Mouse (Mus musculus) mammary gland, adult 2 months (tissue): ENCODE results near the gene Gpsm3. TPM values are rescaled to one million over a fixed set of nuclear protein-coding genes. Genes with fewer than 3 reads are reported as not detected.

ENCODE experiments used
- polyA plus RNA-seq: library from polyadenylated mRNA; depleted of rRNA; stranded (reverse); fragments of >200 nt; gene quantifications from 2 replicates; pipeline ENCODE4 v1.2.3, GENCODE M21; 2012; ENCODE audit warnings: low replicate concordance; rRNA removed

Gene Gpsm3
- polyA plus RNA-seq: 36.4 and 82.7 TPM in 2 replicates

DNA sequence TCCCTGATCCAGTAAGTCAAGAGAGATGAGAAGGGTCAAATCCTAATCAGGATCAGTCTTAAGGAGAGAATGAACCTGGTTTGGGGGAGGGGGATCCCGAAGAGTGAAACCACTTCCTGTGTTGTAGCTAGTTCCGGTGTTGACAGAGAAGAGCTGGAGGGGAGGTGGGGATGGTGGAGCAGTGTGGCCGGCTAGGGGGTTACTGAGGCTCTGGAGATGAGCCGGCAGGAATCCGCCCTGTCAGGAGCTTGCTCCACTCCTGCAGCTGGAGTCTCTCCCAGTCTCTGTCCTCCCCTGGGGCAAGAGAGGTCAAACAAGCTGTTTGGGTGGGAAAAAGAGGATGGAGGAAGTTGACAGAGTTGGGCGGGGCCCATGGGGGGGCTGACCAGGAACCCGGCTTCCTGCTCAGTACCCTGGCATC, at the start of gene Gpsm3:
Gpsm3 (plus strand) TSS at position 126 of the 421 bp plus-strand sequence.

GRCm38 (mm10) chr17:34564003-34564421, 25.6 kb upstream of the Gpsm3 start, which contains the start of gene Notch4:
Gene Notch4 (plus strand): TSS chr17:34564268.

GRCm38 (mm10) chr17:34591029-34591993, 1.7 kb downstream of the Gpsm3 start, which contains the start of gene Pbx2:
Gene Pbx2 (plus strand): TSS chr17:34591266.

GRCm38 (mm10) chr17:34597566-34598095, 8.0 kb downstream of the Gpsm3 start, which contains the start of gene Ager:
Gene Ager (plus strand): TSS chr17:34597862.

GRCm38 (mm10) chr17:34603375-34604060, 13.9 kb downstream of the Gpsm3 start, which contains the start of gene Rnf5:
Gene Rnf5 (minus strand): TSS chr17:34603690.

GRCm38 (mm10) chr17:34604061-34604508, 14.5 kb downstream of the Gpsm3 start, which contains the start of gene Agpat1:
Gene Agpat1 (plus strand): TSS chr17:34604262.

DNA sequence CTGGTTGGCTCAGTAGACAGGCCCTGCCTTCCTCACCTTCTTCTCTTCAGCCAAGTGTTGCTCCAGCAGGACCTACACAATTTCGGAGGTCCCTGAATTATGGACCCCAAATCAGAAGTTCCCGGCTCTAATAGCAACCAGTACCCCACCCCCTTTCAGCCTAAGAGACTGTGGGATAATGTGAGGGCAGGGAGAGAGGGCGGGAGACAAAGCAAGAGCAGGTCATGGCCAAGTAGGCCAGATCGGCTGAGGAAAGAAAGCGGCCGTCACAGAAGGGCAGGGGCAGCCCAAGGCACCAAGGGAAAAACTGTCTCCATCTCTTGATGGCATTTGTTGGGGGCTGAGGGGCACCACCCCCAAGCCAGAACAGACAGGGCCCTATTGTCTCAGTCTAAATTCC, 26.3 kb downstream of the Gpsm3 start, which contains the start of gene Egfl8:
Egfl8 (minus strand) TSS at position 101 of the 400 bp plus-strand sequence.

GRCm38 (mm10) chr17:34627943-34628643, 38.5 kb downstream of the Gpsm3 start, which contains the start of gene Ppt2:
Gene Ppt2 (minus strand): TSS chr17:34628510.

GRCm38 (mm10) chr17:34629221-34629751, 39.7 kb downstream of the Gpsm3 start, which contains the start of gene Prrt1:
Gene Prrt1 (plus strand): TSS chr17:34629533.

Other genes starting within 250 kb of the Gpsm3 start
- 1.8 and 3.7 TPM in 2 replicates for gene Btnl2, start 235.0 kb upstream of the Gpsm3 start, polyA plus RNA-seq
- 0.20 TPM in 2 replicates for gene Btnl1, start 212.7 kb upstream of the Gpsm3 start, polyA plus RNA-seq
- gene BC051142, start 191.0 kb upstream of the Gpsm3 start, polyA plus RNA-seq: 0.99 and 1.6 TPM in 2 replicates
- not detected in 2 replicates for gene Btnl4, start 112.5 kb upstream of the Gpsm3 start, polyA plus RNA-seq
- not detected in 2 replicates for gene Btnl6, start 72.5 kb upstream of the Gpsm3 start, polyA plus RNA-seq
- gene Notch4, start 25.5 kb upstream of the Gpsm3 start, polyA plus RNA-seq: 24.6 and 49.4 TPM in 2 replicates
- gene Pbx2, start 1.5 kb downstream of the Gpsm3 start, polyA plus RNA-seq: 51.4 and 73.4 TPM in 2 replicates
- gene Ager, start 8.1 kb downstream of the Gpsm3 start, polyA plus RNA-seq: 3.5 and 7.0 TPM in 2 replicates
- gene Rnf5, start 13.9 kb downstream of the Gpsm3 start, polyA plus RNA-seq: 70.5 and 113 TPM in 2 replicates
- 298 and 323 TPM in 2 replicates for gene Agpat1, start 14.5 kb downstream of the Gpsm3 start, polyA plus RNA-seq
- gene Egfl8, start 26.2 kb downstream of the Gpsm3 start, polyA plus RNA-seq: 5.0 and 5.6 TPM in 2 replicates
- 45.7 and 50.6 TPM in 2 replicates for gene Ppt2, start 38.7 kb downstream of the Gpsm3 start, polyA plus RNA-seq
- 16.4 and 33.2 TPM in 2 replicates for gene Prrt1, start 39.7 kb downstream of the Gpsm3 start, polyA plus RNA-seq
- gene Fkbpl, start 55.0 kb downstream of the Gpsm3 start, polyA plus RNA-seq: 4.5 and 7.3 TPM in 2 replicates
- 70.2 and 126 TPM in 2 replicates for gene Atf6b, start 57.3 kb downstream of the Gpsm3 start, polyA plus RNA-seq
- gene Tnxb, start 80.7 kb downstream of the Gpsm3 start, polyA plus RNA-seq: 74.4 and 107 TPM in 2 replicates
- 184 and 192 TPM in 2 replicates for gene C4b, start 154.1 kb downstream of the Gpsm3 start, polyA plus RNA-seq
- gene Cyp21a1, start 214.8 kb downstream of the Gpsm3 start, polyA plus RNA-seq: 0.11 and 0.60 TPM in 2 replicates
- 48.6 and 50.3 TPM in 2 replicates for gene Stk19, start 247.1 kb downstream of the Gpsm3 start, polyA plus RNA-seq
- gene Dxo, start 247.2 kb downstream of the Gpsm3 start, polyA plus RNA-seq: 72.8 and 80.9 TPM in 2 replicates